Mouse (Mus musculus) heart, postnatal 10 days (tissue): ENCODE data around the gene Cd247. TPM values are rescaled to one million over a fixed set of nuclear protein-coding genes. Genes with fewer than 3 reads are reported as not detected.
A peak's percentile ranks its signal among the peaks of the same experiment; 100 is the strongest.

Experiments used
- DNase-seq, 2 experiments: peaks; one replicate each; pipeline ENCODE4 v3.0.0; 2021
- intact Hi-C: fragments of 180-260 bp; cut with DNase I; formaldehyde crosslinking; loops from one replicate; pipeline ENCODE4 v1.15.1; 2025
- total RNA-seq, 2 experiments: library from RNA; stranded (reverse); gene quantifications; 2 replicates each; pipeline ENCODE4 v1.2.3; 2021

Gene Cd247
- total RNA-seq, 2 experiments from 2014 or later = 1.7 TPM

- intact Hi-C loops = no loop called here
- peak; percentile 37 to 59 for DNase-seq
These were observed 26.2 kb downstream of the Cd247 start for GRCm38 (mm10) chr1:165814521-165815278.

- intact Hi-C loops = no loop called here
- no peak for DNase-seq
These were observed 27.9 kb downstream of the Cd247 start for GRCm38 (mm10) chr1:165816391-165816790.

DNA sequence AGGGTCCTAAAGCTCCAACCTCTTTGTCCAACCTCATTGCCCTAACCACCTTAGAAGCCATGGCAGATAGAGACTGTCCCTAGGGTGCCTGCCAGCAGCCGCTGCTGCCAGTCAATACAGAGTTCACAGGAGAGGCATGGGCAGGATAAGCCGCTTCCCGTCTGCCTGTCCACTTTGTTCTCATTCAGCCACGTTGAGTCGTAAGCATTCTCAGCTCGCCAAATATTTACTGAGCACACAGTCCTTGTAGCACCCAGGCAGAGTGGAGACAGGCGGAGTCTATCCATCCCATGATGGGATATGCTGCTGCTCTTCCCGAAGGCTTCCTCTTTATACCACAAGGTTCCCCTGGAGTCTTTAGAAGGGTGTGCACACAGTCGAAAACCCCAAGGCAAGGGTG, 28.8 kb downstream of the Cd247 start:
- DNase-seq = no peak
- intact Hi-C loops = no loop called here

GRCm38 (mm10) chr1:165818145-165818860, 29.8 kb downstream of the Cd247 start:
- DNase-seq = no peak
- intact Hi-C loops = no loop called here

GRCm38 (mm10) chr1:165819147-165819546, 30.7 kb downstream of the Cd247 start:
- no peak for DNase-seq

GRCm38 (mm10) chr1:165822031-165822430, 33.5 kb downstream of the Cd247 start:
- no peak for DNase-seq
- intact Hi-C loops = no loop called here

More at GRCm38 (mm10) chr1:165819147-165819546, 30.7 kb downstream of the Cd247 start:
- intact Hi-C loops = no loop called here

DNA sequence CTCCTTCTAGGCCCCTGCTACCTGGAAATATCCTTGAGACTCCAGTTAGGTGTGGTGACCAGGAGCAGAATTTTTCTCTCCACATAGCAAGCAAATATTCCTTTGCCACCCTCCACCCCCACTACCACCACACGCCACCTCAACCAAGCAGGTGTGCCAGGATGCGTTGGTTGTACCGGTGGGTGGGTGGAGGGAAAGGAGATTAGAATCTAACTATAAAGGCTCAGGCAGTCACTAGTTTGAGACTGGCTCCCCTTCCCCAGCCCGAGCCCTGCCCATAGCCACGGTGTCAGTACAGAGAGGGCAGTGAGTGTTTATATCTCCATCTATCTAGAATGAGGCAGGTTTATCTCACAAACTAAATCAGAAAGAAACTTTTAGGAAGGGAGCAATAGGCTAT, 39.7 kb downstream of the Cd247 start:
- intact Hi-C loops = no loop called here
- DNase-seq = no peak

DNA sequence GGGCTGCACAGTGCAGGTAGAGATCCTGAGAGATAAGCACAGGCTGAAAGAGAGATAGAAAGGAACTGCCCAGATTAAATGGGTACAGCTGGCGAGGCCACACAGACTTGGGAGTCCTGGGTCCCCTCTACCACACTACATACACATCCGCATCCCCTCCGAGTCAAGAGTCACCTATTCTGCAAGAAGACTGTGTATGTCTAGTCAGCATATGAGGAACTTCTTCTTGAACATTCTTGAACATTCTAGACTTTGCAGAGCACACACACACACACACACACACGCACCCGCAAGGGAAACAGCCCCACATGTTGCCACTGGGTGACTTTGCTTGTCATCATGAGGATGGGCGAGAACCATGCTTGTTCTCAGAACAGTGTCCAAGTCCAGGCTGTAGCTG, 40.1 kb downstream of the Cd247 start:
- intact Hi-C loops = no loop called here
- no peak for DNase-seq

- intact Hi-C loops = no loop called here
- no peak for DNase-seq
These were observed 41.4 kb downstream of the Cd247 start for GRCm38 (mm10) chr1:165829890-165830289.

GRCm38 (mm10) chr1:165833244-165833643, 44.8 kb downstream of the Cd247 start:
- DNase-seq = no peak
- intact Hi-C loops = no loop called here

- no peak for DNase-seq
- intact Hi-C loops = no loop called here
These were observed 45.6 kb downstream of the Cd247 start for GRCm38 (mm10) chr1:165833910-165834632.

DNA sequence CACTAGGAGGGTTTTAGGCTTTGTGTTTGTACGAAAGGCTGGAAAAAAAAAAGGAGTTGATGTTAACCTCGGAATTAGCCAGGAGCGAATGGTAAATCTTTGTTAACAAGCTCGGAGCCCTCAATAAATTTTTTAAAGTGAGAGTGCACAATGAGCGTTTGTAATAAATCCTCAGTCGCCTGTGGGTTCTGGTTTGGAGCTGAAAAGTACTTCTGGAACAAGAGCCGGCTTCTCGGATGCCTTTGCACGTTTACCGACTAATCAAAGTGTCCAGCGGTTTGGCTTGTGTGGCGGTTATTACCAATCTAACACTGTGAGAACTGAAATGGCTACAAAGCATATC, 46.1 kb downstream of the Cd247 start:
- no peak for DNase-seq
- intact Hi-C loops = no loop called here

GRCm38 (mm10) chr1:165836461-165836860, 48.0 kb downstream of the Cd247 start:
- intact Hi-C loops = no loop called here
- peak in 1 of 2 experiments; percentile 38 for DNase-seq

- intact Hi-C loops = no loop called here
- peak in 1 of 2 experiments; percentile 44 for DNase-seq
These were observed 49.1 kb downstream of the Cd247 start for GRCm38 (mm10) chr1:165837546-165837945.

- intact Hi-C loops = no loop called here
- no peak for DNase-seq
These were observed 50.7 kb downstream of the Cd247 start for GRCm38 (mm10) chr1:165839201-165839600.

GRCm38 (mm10) chr1:165840548-165841230, 52.2 kb downstream of the Cd247 start:
- intact Hi-C loops = no loop called here
- no peak for DNase-seq

DNA sequence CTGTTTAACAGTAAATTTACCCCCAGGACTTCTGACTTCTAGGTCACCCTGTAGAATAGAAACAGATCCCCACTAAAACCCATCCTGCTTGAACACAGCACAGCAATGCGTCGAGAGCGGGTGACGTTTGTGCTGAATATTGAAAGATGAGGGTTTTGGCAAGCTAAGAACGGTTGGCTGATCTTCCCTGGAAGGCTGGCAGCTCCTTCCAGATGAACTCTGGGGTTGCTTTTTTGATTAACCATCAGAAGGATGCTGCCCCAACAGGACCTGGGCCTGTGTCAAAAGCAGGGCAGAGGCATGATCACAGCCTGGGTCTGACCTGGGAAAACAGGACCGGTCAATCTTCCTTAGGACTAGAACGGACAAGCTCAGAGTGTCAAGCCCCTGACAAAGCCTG, 53.7 kb downstream of the Cd247 start:
- intact Hi-C loops = no loop called here

GRCm38 (mm10) chr1:165843586-165843985, 55.1 kb downstream of the Cd247 start:
- no peak for DNase-seq
- intact Hi-C loops = no loop called here

More for the DNA sequence above, 53.7 kb downstream of the Cd247 start:
- DNase-seq = no peak

DNA sequence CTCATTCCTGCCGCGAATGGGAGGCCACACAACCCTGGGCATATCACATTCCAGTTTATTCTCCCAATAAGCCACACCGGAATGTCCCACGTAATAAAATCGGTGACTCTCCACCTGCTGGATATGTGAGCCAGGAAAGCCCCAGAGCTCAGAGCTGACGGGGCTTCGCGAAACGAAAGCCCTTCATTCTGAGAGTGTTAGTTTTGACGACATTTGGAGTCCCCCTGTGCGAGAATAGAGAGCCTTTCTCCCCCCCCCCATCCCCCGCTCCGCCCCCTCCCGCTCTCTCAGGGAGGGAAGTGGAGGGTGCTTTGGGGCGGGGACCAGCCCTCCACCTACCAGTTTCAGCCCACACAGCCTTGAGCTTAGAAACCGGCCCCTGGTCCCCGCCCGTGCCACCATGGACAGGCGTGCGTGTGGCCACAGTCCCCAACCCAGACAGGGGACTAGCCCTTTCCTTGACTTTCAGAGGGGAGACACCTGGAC, 56.0 kb downstream of the Cd247 start:
- no peak for DNase-seq
- intact Hi-C loops = no loop called here

DNA sequence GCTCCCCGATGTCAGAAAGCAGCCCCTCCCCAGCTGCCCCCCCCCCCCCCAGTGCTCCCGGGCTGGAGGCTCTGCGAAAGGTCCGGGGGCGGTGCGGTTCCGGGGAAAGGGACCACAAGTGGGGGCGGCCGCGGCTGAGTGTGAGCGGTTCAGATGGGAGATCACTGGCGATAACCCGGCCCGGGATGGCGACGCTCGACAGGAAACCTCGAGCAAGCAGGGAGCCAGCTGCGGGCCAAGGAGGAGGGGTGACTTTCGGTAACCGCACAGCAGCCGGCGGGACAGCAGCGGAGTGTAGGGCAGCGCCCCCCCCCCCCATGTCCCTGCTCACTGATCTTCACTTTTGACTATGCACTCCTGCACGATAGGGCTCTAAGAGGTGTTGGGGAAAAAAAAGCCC, 56.5 kb downstream of the Cd247 start:
- DNase-seq = peak in 1 of 2 experiments; percentile 33
- intact Hi-C loops = no loop called here

DNA sequence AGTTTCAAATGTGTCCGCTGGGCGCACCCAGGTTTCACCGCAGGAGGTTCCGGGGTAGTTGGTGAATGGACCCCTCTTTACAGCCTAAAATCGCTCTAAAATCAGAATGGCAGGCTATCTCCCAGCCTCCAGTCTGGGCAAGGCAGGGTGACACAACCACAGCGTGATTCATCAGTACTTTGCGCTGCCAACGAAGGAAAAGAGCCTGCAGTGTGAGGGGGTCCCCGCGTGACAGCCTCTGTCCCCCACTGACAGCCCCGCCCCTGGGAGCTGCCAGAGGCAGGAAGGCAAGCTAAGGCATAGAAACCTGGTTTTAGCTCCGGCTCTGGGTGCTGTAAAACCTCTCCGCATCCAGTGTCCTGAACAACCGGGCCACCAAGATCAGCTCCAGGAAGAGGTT, 56.9 kb downstream of the Cd247 start:
- intact Hi-C loops = no loop called here
- peak in 1 of 2 experiments; percentile 38 for DNase-seq
